Mouse (Mus musculus) CH12.LX (cell line): ENCODE data around the gene Stmnd1. TPM values are rescaled to one million over a fixed set of nuclear protein-coding genes. Genes with fewer than 3 reads are reported as not detected.
"Not testable (repeated sequence)": the region's sequence is repeated elsewhere in the genome, so short reads cannot be mapped to it uniquely, and the experiment has no call there.

Experiments used
- DNase-seq: peaks from one replicate; pipeline ENCODE4 v3.0.0-alpha.2; 2013; ENCODE audit errors: extremely low read depth
- H3K27ac ChIP-seq: 2 replicates; pipeline ENCODE4 v1.5.1; 2012; ENCODE audit warnings: low read depth, mild to moderate bottlenecking, control low read depth, moderate library complexity; ENCODE audit not compliant: insufficient read depth
- H3K27me3 ChIP-seq: replicated peaks from 2 replicates; pipeline ENCODE3; 2012; ENCODE audit warnings: inconsistent platforms
- H3K36me3 ChIP-seq, 2 experiments: replicated peaks in 1 of 2; 2 replicates each; pipeline versions ENCODE3 to v1.6.1; 2012; ENCODE audit warnings: inconsistent platforms in 1 of 2, low read length in 1 of 2, mild to moderate bottlenecking in 1 of 2, mixed read lengths in 1 of 2, moderate library complexity in 1 of 2; ENCODE audit not compliant: control insufficient read depth in 1 of 2, insufficient read depth in 1 of 2
- H3K4me1 ChIP-seq, 2 experiments: 2 replicates each; pipeline ENCODE4 v1.6.1; 2012; ENCODE audit warnings: inconsistent platforms in 1 of 2, moderate library complexity in 1 of 2; ENCODE audit not compliant: insufficient read depth in 2 of 2, control insufficient read depth in 1 of 2
- H3K4me2 ChIP-seq: 2 replicates; pipeline ENCODE4 v1.6.1; 2012; ENCODE audit warnings: low read depth, mild to moderate bottlenecking, control low read depth; ENCODE audit not compliant: poor library complexity, insufficient read depth, severe bottlenecking
- H3K4me3 ChIP-seq, 3 experiments: fragments of 150-350 bp in 1 of 3; sonication (generic) in 1 of 3; replicated peaks in 1 of 3; 2 replicates each; pipeline versions ENCODE3 to v1.5.1; 2011 to 2012; ENCODE audit warnings: low read depth in 2 of 3, low read length in 2 of 3, mild to moderate bottlenecking in 2 of 3, moderate library complexity in 2 of 3, control low read depth in 1 of 3, improper control_type of control experiment in 1 of 3, inconsistent platforms in 1 of 3, mixed read lengths in 1 of 3; ENCODE audit not compliant: poor library complexity in 1 of 3
- H3K79me2 ChIP-seq: replicated peaks from 2 replicates; pipeline ENCODE4 v1.6.1; 2012; ENCODE audit warnings: mild to moderate bottlenecking, moderate library complexity; ENCODE audit not compliant: control insufficient read depth, poor library complexity, insufficient read depth, severe bottlenecking; ENCODE audit errors: extremely low read depth
- H3K9ac ChIP-seq: 2 replicates; pipeline ENCODE4 v1.6.1; 2012; ENCODE audit warnings: low read depth, mild to moderate bottlenecking, control low read depth, moderate library complexity; ENCODE audit not compliant: insufficient read depth
- H3K9me3 ChIP-seq: replicated peaks from 2 replicates; pipeline ENCODE3; 2012; ENCODE audit warnings: low read length, inconsistent platforms, mixed read lengths
- CHD2 ChIP-seq: IDR thresholded peaks from 2 replicates; pipeline ENCODE4 v1.6.1; 2011; ENCODE audit warnings: low read length, improper control_type of control experiment
- CTCF ChIP-seq, 2 experiments: IDR thresholded peaks in 1 of 2; conservative IDR thresholded peaks in 1 of 2; 2 replicates each; pipeline ENCODE4 v1.5.1; 2011 to 2012; ENCODE audit warnings: low read depth in 2 of 2, low read length in 2 of 2, improper control_type of control experiment in 1 of 2, inconsistent platforms in 1 of 2, mild to moderate bottlenecking in 1 of 2, moderate library complexity in 1 of 2
- E2F4 ChIP-seq: IDR thresholded peaks from 2 replicates; pipeline ENCODE4 v1.6.1; 2011; ENCODE audit warnings: low read depth, low read length, improper control_type of control experiment; ENCODE audit not compliant: insufficient replicate concordance
- GABPA ChIP-seq: IDR thresholded peaks from 2 replicates; pipeline ENCODE4 v1.6.1; 2012; ENCODE audit warnings: low read depth, low read length, improper control_type of control experiment, inconsistent platforms; ENCODE audit not compliant: insufficient replicate concordance
- JUN ChIP-seq: IDR thresholded peaks from 2 replicates; pipeline ENCODE4 v1.6.1; 2011; ENCODE audit warnings: low read depth, mild to moderate bottlenecking, low read length, improper control_type of control experiment, moderate library complexity; ENCODE audit not compliant: insufficient read depth
- KAT2A ChIP-seq: IDR thresholded peaks from 2 replicates; pipeline ENCODE4 v1.6.1; 2012; ENCODE audit warnings: low read length, improper control_type of control experiment, inconsistent platforms; ENCODE audit not compliant: insufficient replicate concordance
- MAFK ChIP-seq: IDR thresholded peaks from 2 replicates; pipeline ENCODE4 v1.6.1; 2011; ENCODE audit warnings: low read length, improper control_type of control experiment; ENCODE audit not compliant: insufficient replicate concordance
- MAX ChIP-seq: IDR thresholded peaks from 2 replicates; pipeline ENCODE4 v1.6.1; 2011; ENCODE audit warnings: low read length, improper control_type of control experiment
- MEF2A ChIP-seq: IDR thresholded peaks from 2 replicates; pipeline ENCODE4 v1.6.1; 2014; ENCODE audit warnings: low read depth, mild to moderate bottlenecking, inconsistent platforms, low read length, improper control_type of control experiment, borderline replicate concordance
- MXI1 ChIP-seq: IDR thresholded peaks from 2 replicates; pipeline ENCODE4 v1.6.1; 2011; ENCODE audit warnings: mild to moderate bottlenecking, low read depth, low read length, improper control_type of control experiment
- NELFE ChIP-seq: IDR thresholded peaks from 2 replicates; pipeline ENCODE4 v1.6.1; 2011; ENCODE audit warnings: low read depth, low read length, improper control_type of control experiment
- PAX5 ChIP-seq: IDR thresholded peaks from 2 replicates; pipeline ENCODE4 v1.6.1; 2012; ENCODE audit warnings: low read length, inconsistent platforms, mixed read lengths
- POLR2AphosphoS2 ChIP-seq: IDR thresholded peaks from 2 replicates; pipeline ENCODE4 v1.6.1; 2011; ENCODE audit warnings: low read depth, low read length, improper control_type of control experiment
- RAD21 ChIP-seq: IDR thresholded peaks from 2 replicates; pipeline ENCODE4 v1.6.1; 2011; ENCODE audit warnings: low read depth, mild to moderate bottlenecking, low read length, improper control_type of control experiment, moderate library complexity
- RCOR1 ChIP-seq: conservative IDR thresholded peaks from 2 replicates; pipeline ENCODE4 v1.6.1; 2012; ENCODE audit warnings: low read depth, mild to moderate bottlenecking, inconsistent platforms, low read length, improper control_type of control experiment
- SMC3 ChIP-seq: IDR thresholded peaks from 2 replicates; pipeline ENCODE4 v1.6.1; 2011; ENCODE audit warnings: low read depth, low read length, improper control_type of control experiment
- UBTF ChIP-seq: IDR thresholded peaks from 2 replicates; pipeline ENCODE4 v1.6.1; 2012; ENCODE audit warnings: low read depth, mild to moderate bottlenecking, inconsistent platforms, low read length, improper control_type of control experiment, moderate library complexity
- USF2 ChIP-seq: conservative IDR thresholded peaks from 2 replicates; pipeline ENCODE4 v1.6.1; 2011; ENCODE audit warnings: low read depth, low read length, improper control_type of control experiment
- ZC3H11A ChIP-seq: IDR thresholded peaks from 2 replicates; pipeline ENCODE4 v1.6.1; 2012; ENCODE audit warnings: low read depth, mild to moderate bottlenecking, inconsistent platforms, low read length, improper control_type of control experiment
- ZNF384 ChIP-seq: IDR thresholded peaks from 2 replicates; pipeline ENCODE4 v1.6.1; 2012; ENCODE audit warnings: low read depth, low read length, improper control_type of control experiment, inconsistent platforms
- dilution Hi-C: fragments of 300-500 bp; cut with MboI; formaldehyde crosslinking; loops from 2 replicates; pipeline ENCODE4 v1.14.3; 2020; ENCODE audit warnings: low sequenced_read_pairs; ENCODE audit not compliant: extremely low pct_unique_long_range_greater_than_20kb, extremely low pct_ligation_motif_present
- in situ Hi-C: fragments of 300-500 bp; cut with MboI; formaldehyde crosslinking; loops from 3 replicates; pipeline ENCODE4 v1.14.3; 2019; ENCODE audit warnings: low sequenced_read_pairs, low pct_ligation_motif_present, low pct_unique_long_range_greater_than_20kb, mixed read lengths
- polyA plus RNA-seq: library from polyadenylated mRNA; unstranded; fragments of >175 nt; gene quantifications from 2 replicates; pipeline ENCODE4 v1.2.1, GENCODE M21; 2012; ENCODE audit warnings: low read depth; ENCODE audit not compliant: insufficient read length
- total RNA-seq, 2 experiments: library from RNA; depleted of rRNA; stranded (reverse); fragments of 300-350 nt in 1 of 2; fragments of >200 nt in 1 of 2; gene quantifications; 2 replicates each; pipeline ENCODE4 v1.2.3; 2012 to 2014

Gene Stmnd1
- total and polyA plus RNA-seq, 3 experiments = not detected

DNA sequence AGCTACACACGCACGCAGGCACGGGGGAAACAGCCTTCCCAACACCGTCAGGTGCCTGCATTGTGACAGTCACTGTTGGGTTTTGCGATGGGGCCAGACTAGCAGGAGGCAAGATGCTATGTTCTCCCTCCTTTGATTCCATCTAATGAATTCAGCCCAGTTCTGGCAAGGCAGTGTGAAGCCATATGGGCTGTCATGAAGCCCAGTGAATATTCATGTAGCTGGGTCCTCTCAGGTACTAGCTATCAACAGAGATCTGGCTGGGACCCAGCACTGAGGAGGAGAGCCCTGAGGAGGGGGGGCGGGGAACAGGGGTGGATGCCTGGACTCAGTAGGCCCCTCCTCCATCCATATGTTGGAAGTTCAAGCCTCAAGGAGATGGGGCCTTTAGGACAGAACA, 61.5 kb downstream of the Stmnd1 start:
- dilution Hi-C loops = no loop called here
- no peak for TF ChIP-seq UBTF
- TF ChIP-seq JUN = no peak
- no peak for TF ChIP-seq MAX
- no peak for TF ChIP-seq GABPA
- TF ChIP-seq MXI1 = no peak
- no peak for TF ChIP-seq PAX5
- TF ChIP-seq POLR2AphosphoS2 = no peak
- no peak for TF ChIP-seq ZC3H11A
- TF ChIP-seq CTCF (conservative IDR thresholded peaks at IDR 0.05 in 1 of 2, IDR thresholded peaks at IDR 0.05 in 1 of 2; ENCODE audit: low read depth in 2 of 2, low read length in 2 of 2) = no peak
- TF ChIP-seq KAT2A = no peak
- no peak for TF ChIP-seq CHD2
- TF ChIP-seq MAFK = no peak
- TF ChIP-seq MEF2A = no peak
- no peak for TF ChIP-seq USF2
- no peak for TF ChIP-seq ZNF384
- TF ChIP-seq SMC3 = no peak
- TF ChIP-seq RCOR1 = no peak
- no peak for TF ChIP-seq RAD21
- no peak for TF ChIP-seq NELFE
- TF ChIP-seq E2F4 = no peak
- TF ChIP-seq, all 38 proteins: peak for 0
- in situ Hi-C loops = no loop called here
- H3K36me3 ChIP-seq = no peaks in the 10 kb centered on the region
- no peaks in the 10 kb centered on the region for H3K79me2 ChIP-seq
- H3K4me1 ChIP-seq = peaks cover 12 to 30% of the 10 kb centered on the region in 2 experiments; a peak in 3 of 4 replicates
- H3K27me3 ChIP-seq = no peaks in the 10 kb centered on the region
- no peak overlapping the region for H3K4me3 ChIP-seq
- no peak overlapping the region for H3K4me2 ChIP-seq
- no peak for DNase-seq
- H3K27ac ChIP-seq = no peak overlapping the region
- peaks cover 6% of the 10 kb centered on the region for H3K9me3 ChIP-seq
- H3K9ac ChIP-seq = no peak overlapping the region

DNA sequence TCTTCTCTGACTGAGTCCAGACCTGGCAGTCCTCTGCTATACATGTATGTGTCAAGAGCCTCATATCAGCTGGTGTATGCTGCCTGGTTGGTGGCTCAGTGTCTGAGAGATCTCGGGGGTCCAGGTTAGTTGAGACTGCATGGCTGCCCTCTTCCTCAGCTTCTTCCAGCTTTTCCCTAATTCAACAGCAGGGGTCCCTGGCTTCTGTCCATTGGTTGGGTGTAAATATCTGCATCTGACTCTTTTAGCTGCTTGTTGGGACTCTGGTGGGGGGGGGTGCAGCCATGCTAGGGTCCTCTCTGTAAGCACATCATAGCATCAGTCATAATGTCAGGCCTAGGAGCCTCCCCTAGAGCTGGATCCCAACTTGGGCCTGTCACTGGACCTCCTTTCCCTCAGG, 62.8 kb downstream of the Stmnd1 start:
- H3K27ac ChIP-seq, H3K9ac ChIP-seq, H3K27me3 ChIP-seq, H3K4me3 ChIP-seq, in situ Hi-C loops, dilution Hi-C loops, H3K79me2 ChIP-seq, H3K9me3 ChIP-seq, DNase-seq, H3K36me3 ChIP-seq, H3K4me2 ChIP-seq: not testable (repeated sequence)
- H3K4me1 ChIP-seq = peaks cover 20 to 42% of the 10 kb centered on the region in 2 experiments; a peak in 3 of 4 replicates
